Mouse (Mus musculus) spleen, adult 2 months (tissue): ENCODE results near the gene Cemip2.

Source experiments
- CTCF ChIP-seq: fragments of 200-500 bp; IDR thresholded peaks from 2 replicates; pipeline ENCODE4 v1.5.1; 2011; ENCODE audit warnings: mild to moderate bottlenecking, inconsistent platforms; ENCODE audit not compliant: insufficient read depth, insufficient read length, insufficient replicate concordance; ENCODE audit errors: extremely low read depth
- POLR2A ChIP-seq: fragments of 200-500 bp; IDR thresholded peaks from 2 replicates; pipeline ENCODE4 v1.6.1; 2011; ENCODE audit warnings: low read depth, low read length, inconsistent platforms

DNA sequence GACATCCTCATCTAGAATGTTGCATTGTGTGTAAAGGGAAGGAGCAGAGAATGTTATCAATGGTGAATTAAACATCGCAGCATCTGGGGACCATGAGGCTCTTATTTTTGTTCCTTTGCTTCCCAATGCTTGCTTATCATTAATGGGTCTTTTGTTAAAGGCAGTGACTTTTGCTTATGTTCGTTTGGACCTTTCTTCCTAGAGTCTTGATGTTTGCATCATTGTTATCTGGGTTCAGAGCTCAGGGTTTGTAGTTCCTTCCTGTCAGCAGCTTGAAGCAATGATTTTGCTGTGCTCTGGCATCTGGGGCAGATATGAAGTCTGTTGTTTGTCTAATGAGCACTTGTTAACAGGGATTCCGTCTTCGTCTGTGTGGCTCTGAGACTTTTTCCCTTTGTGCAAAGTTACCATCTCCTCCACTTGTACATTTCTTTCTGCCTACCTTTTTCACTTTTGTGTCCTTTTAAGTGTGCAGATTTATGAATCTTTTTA, 108.1 kb downstream of the Cemip2 start:
- TF ChIP-seq CTCF (no peak), POLR2A (no peak)
